Mouse (Mus musculus): ENCODE data around the gene Gm10277. TPM values are rescaled to one million over a fixed set of nuclear protein-coding genes. Genes with fewer than 3 reads are reported as not detected.

Gene Gm10277
- total and polyA plus RNA-seq, 2 experiments from 2014 or later = 0.29 TPM; not detected in 1

- Histone ChIP-seq H3K4me3 (ENCODE audit: low read depth, low read length) (no peak overlapping the region), H3K9ac (no peak overlapping the region), H3K4me2 (ENCODE audit: low read depth) (no peak overlapping the region), H3K9me3 (ENCODE audit: low read length) (no peaks in the 10 kb centered on the region), H3K27me3 (ENCODE audit: insufficient read depth, low read length) (no peaks in the 10 kb centered on the region), H3K36me3 (ENCODE audit: insufficient read depth) (no peaks in the 10 kb centered on the region), H3K27ac (ENCODE audit: low read depth, low read length) (no peak overlapping the region), H3K4me1 (ENCODE audit: insufficient read depth) (no peaks in the 10 kb centered on the region)
- no peak for DNase-seq
- TF ChIP-seq CTCF (IDR thresholded peaks at IDR 0.05; ENCODE audit: low read depth) = no peak
- WGBS = 41% methylated on average over 15 of the region's 15 CpGs
- no peak for ATAC-seq
These were observed 13.5 kb upstream of the Gm10277 start for GRCm38 (mm10) chr11:77800869-77801701.

GRCm38 (mm10) chr11:77800491-77800868 is 12.9 kb upstream of the Gm10277 start:
- ATAC-seq = no peak
- H3K27me3 ChIP-seq (ENCODE audit: insufficient read depth, low read length) = no peaks in the 10 kb centered on the region
- no peak overlapping the region for H3K9ac ChIP-seq
- no peak for TF ChIP-seq CTCF (IDR thresholded peaks at IDR 0.05; ENCODE audit: low read depth)
- no peaks in the 10 kb centered on the region for H3K4me1 ChIP-seq (ENCODE audit: insufficient read depth)
- H3K4me3 ChIP-seq (ENCODE audit: low read depth, low read length) = no peak overlapping the region
- no peaks in the 10 kb centered on the region for H3K9me3 ChIP-seq (ENCODE audit: low read length)
- no peak overlapping the region for H3K4me2 ChIP-seq (ENCODE audit: low read depth)
- WGBS = 71% methylated on average over 9 of the region's 9 CpGs
- DNase-seq = no peak
- H3K27ac ChIP-seq (ENCODE audit: low read depth, low read length) = no peak overlapping the region
- H3K36me3 ChIP-seq (ENCODE audit: insufficient read depth) = no peaks in the 10 kb centered on the region

GRCm38 (mm10) chr11:77795216-77795615 is 7.7 kb upstream of the Gm10277 start:
- Histone ChIP-seq H3K4me1 (ENCODE audit: insufficient read depth) (peaks cover 5% of the 10 kb centered on the region; the same call in 1 of the 2 replicates), H3K27ac (ENCODE audit: low read depth, low read length) (no peak overlapping the region), H3K4me3 (ENCODE audit: low read depth, low read length) (no peak overlapping the region), H3K9me3 (ENCODE audit: low read length) (no peaks in the 10 kb centered on the region), H3K9ac (no peak overlapping the region), H3K27me3 (ENCODE audit: insufficient read depth, low read length) (no peaks in the 10 kb centered on the region), H3K36me3 (ENCODE audit: insufficient read depth) (no peaks in the 10 kb centered on the region), H3K4me2 (ENCODE audit: low read depth) (no peak overlapping the region)
- no peak for TF ChIP-seq CTCF (IDR thresholded peaks at IDR 0.05; ENCODE audit: low read depth)
- DNase-seq (no peak), ATAC-seq (no peak)
- WGBS = 87% methylated on average over 5 of the region's 5 CpGs

GRCm38 (mm10) chr11:77793238-77793930 is 5.8 kb upstream of the Gm10277 start:
- TF ChIP-seq CTCF (IDR thresholded peaks at IDR 0.05; ENCODE audit: low read depth) = peak; percentile 99
- H3K9me3 ChIP-seq (ENCODE audit: low read length) = no peaks in the 10 kb centered on the region
- DNase-seq (peak; percentile 98), ATAC-seq (peak; percentile 91)
- no peaks in the 10 kb centered on the region for H3K27me3 ChIP-seq (ENCODE audit: insufficient read depth, low read length)
- no peaks in the 10 kb centered on the region for H3K36me3 ChIP-seq (ENCODE audit: insufficient read depth)
- peak overlapping the region; percentile 51 for H3K9ac ChIP-seq
- H3K27ac ChIP-seq (ENCODE audit: low read depth, low read length) = peak overlapping the region; percentile 47; the same call in 1 of the 2 replicates
- H3K4me2 ChIP-seq (ENCODE audit: low read depth) = peak overlapping the region; percentile 59
- peak overlapping the region; percentile 46 for H3K4me3 ChIP-seq (ENCODE audit: low read depth, low read length)
- peaks cover 5% of the 10 kb centered on the region; the same call in 1 of the 2 replicates for H3K4me1 ChIP-seq (ENCODE audit: insufficient read depth)
- 5% methylated on average over 19 of the region's 19 CpGs for WGBS

- 37% methylated on average over 7 of the region's 7 CpGs for WGBS
- Histone ChIP-seq H3K4me2 (ENCODE audit: low read depth) (peak overlapping the region; percentile 59; the same call in 1 of the 2 replicates), H3K9me3 (ENCODE audit: low read length) (no peaks in the 10 kb centered on the region), H3K9ac (peak overlapping the region; percentile 6; the same call in 1 of the 2 replicates), H3K36me3 (ENCODE audit: insufficient read depth) (no peaks in the 10 kb centered on the region), H3K27ac (ENCODE audit: low read depth, low read length) (peak overlapping the region; percentile 78), H3K4me3 (ENCODE audit: low read depth, low read length) (no peak overlapping the region), H3K27me3 (ENCODE audit: insufficient read depth, low read length) (no peaks in the 10 kb centered on the region), H3K4me1 (ENCODE audit: insufficient read depth) (peaks cover 5% of the 10 kb centered on the region; the same call in 1 of the 2 replicates)
- no peak for TF ChIP-seq CTCF (IDR thresholded peaks at IDR 0.05; ENCODE audit: low read depth)
- ATAC-seq (no peak), DNase-seq (no peak)
These were observed 5.0 kb upstream of the Gm10277 start for GRCm38 (mm10) chr11:77792566-77792909.

GRCm38 (mm10) chr11:77791752-77792565 is 4.4 kb upstream of the Gm10277 start:
- TF ChIP-seq CTCF (IDR thresholded peaks at IDR 0.05; ENCODE audit: low read depth) = no peak
- no peaks in the 10 kb centered on the region for H3K27me3 ChIP-seq (ENCODE audit: insufficient read depth, low read length)
- ATAC-seq = no peak
- no peak for DNase-seq
- H3K9me3 ChIP-seq (ENCODE audit: low read length) = no peaks in the 10 kb centered on the region
- H3K27ac ChIP-seq (ENCODE audit: low read depth, low read length) = peak overlapping the region; percentile 78
- peak overlapping the region; percentile 6; the same call in 1 of the 2 replicates for H3K9ac ChIP-seq
- H3K36me3 ChIP-seq (ENCODE audit: insufficient read depth) = no peaks in the 10 kb centered on the region
- no peak overlapping the region for H3K4me3 ChIP-seq (ENCODE audit: low read depth, low read length)
- H3K4me1 ChIP-seq (ENCODE audit: insufficient read depth) = peaks cover 5% of the 10 kb centered on the region; the same call in 1 of the 2 replicates
- no peak overlapping the region for H3K4me2 ChIP-seq (ENCODE audit: low read depth)
- WGBS = 20% methylated on average over 12 of the region's 12 CpGs

Measured in forebrain, postnatal 0 days (tissue).